Mouse (Mus musculus): ENCODE data around the gene Flywch2. TPM values are rescaled to one million over a fixed set of nuclear protein-coding genes. Genes with fewer than 3 reads are reported as not detected.

Gene Flywch2
- polyA plus RNA-seq, 1 experiment: 0.27 TPM

- Histone ChIP-seq H3ac (ENCODE audit: control insufficient read depth, insufficient read length, low read depth) (no peak overlapping the region), H3K27me3 (ENCODE audit: control insufficient read depth, insufficient read depth, insufficient read length) (no peaks in the 10 kb centered on the region), H3K36me3 (ENCODE audit: control insufficient read depth, insufficient read depth) (peaks cover 83% of the 10 kb centered on the region), H3K79me2 (ENCODE audit: control insufficient read depth, insufficient read depth) (peaks cover 74% of the 10 kb centered on the region), H3K4me3 (ENCODE audit: insufficient read depth, poor library complexity, severe bottlenecking) (no peak overlapping the region), H3K79me3 (ENCODE audit: low read depth) (peaks cover 40% of the 10 kb centered on the region)
- TF ChIP-seq MAX (IDR thresholded peaks at IDR 0.05) (no peak), USF1 (IDR thresholded peaks at IDR 0.05; ENCODE audit: low read depth) (no peak), CEBPB (IDR thresholded peaks at IDR 0.05; ENCODE audit: low read depth) (no peak), FOSL1 (IDR thresholded peaks at IDR 0.05; ENCODE audit: insufficient read depth, low read length, poor library complexity, severe bottlenecking) (no peak), MYOG (IDR thresholded peaks at IDR 0.05; ENCODE audit: control insufficient read depth, extremely low read depth, insufficient read length) (no peak), MYOD1 (IDR thresholded peaks at IDR 0.05; ENCODE audit: control insufficient read depth, insufficient read length, low read depth) (no peak), CTCF (IDR thresholded peaks at IDR 0.05; ENCODE audit: control insufficient read depth, insufficient read depth, insufficient read length) (no peak)
These were observed 37.7 kb upstream of the Flywch2 start for GRCm38 (mm10) chr17:23823614-23824013.

GRCm38 (mm10) chr17:23823018-23823417, 37.1 kb upstream of the Flywch2 start:
- Histone ChIP-seq H3K79me3 (ENCODE audit: low read depth) (peaks cover 41% of the 10 kb centered on the region), H3K4me3 (ENCODE audit: insufficient read depth, poor library complexity, severe bottlenecking) (no peak overlapping the region), H3K79me2 (ENCODE audit: control insufficient read depth, insufficient read depth) (peaks cover 74% of the 10 kb centered on the region), H3K36me3 (ENCODE audit: control insufficient read depth, insufficient read depth) (peaks cover 89% of the 10 kb centered on the region), H3K27me3 (ENCODE audit: control insufficient read depth, insufficient read depth, insufficient read length) (no peaks in the 10 kb centered on the region), H3ac (ENCODE audit: control insufficient read depth, insufficient read length, low read depth) (no peak overlapping the region)
- TF ChIP-seq CEBPB (IDR thresholded peaks at IDR 0.05; ENCODE audit: low read depth) (no peak), MYOD1 (IDR thresholded peaks at IDR 0.05; ENCODE audit: control insufficient read depth, insufficient read length, low read depth) (no peak), MYOG (IDR thresholded peaks at IDR 0.05; ENCODE audit: control insufficient read depth, extremely low read depth, insufficient read length) (no peak), MAX (IDR thresholded peaks at IDR 0.05) (no peak), FOSL1 (IDR thresholded peaks at IDR 0.05; ENCODE audit: insufficient read depth, low read length, poor library complexity, severe bottlenecking) (no peak), CTCF (IDR thresholded peaks at IDR 0.05; ENCODE audit: control insufficient read depth, insufficient read depth, insufficient read length) (no peak), USF1 (IDR thresholded peaks at IDR 0.05; ENCODE audit: low read depth) (no peak)

DNA sequence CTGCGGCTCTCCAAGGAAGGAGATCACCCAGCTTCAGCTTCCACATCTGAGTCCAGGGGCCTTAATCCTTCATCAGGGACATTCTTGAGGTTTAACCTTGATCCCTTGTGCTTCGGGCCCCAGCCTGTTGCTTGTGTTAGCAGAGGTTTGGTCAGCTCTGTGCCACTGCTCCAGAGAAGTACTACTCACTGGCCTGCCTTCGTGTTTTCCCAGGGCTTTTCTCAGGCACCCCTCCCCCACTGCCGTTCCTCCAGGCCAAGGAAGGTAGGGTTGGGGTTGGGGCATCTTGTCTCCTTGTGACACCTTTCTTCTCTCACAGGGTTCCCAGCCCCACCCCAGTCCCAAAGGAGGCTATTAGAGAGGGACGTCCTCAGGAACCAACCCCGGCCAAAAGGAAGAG, 36.2 kb upstream of the Flywch2 start:
- Histone ChIP-seq H3K79me3 (ENCODE audit: low read depth) (peaks cover 40% of the 10 kb centered on the region), H3ac (ENCODE audit: control insufficient read depth, insufficient read length, low read depth) (no peak overlapping the region), H3K36me3 (ENCODE audit: control insufficient read depth, insufficient read depth) (peaks cover 94% of the 10 kb centered on the region), H3K27me3 (ENCODE audit: control insufficient read depth, insufficient read depth, insufficient read length) (no peaks in the 10 kb centered on the region), H3K4me3 (ENCODE audit: insufficient read depth, poor library complexity, severe bottlenecking) (no peak overlapping the region), H3K79me2 (ENCODE audit: control insufficient read depth, insufficient read depth) (peaks cover 74% of the 10 kb centered on the region)
- TF ChIP-seq USF1 (IDR thresholded peaks at IDR 0.05; ENCODE audit: low read depth) (no peak), MAX (IDR thresholded peaks at IDR 0.05) (no peak), CEBPB (IDR thresholded peaks at IDR 0.05; ENCODE audit: low read depth) (no peak), CTCF (IDR thresholded peaks at IDR 0.05; ENCODE audit: control insufficient read depth, insufficient read depth, insufficient read length) (no peak), MYOD1 (IDR thresholded peaks at IDR 0.05; ENCODE audit: control insufficient read depth, insufficient read length, low read depth) (no peak), MYOG (IDR thresholded peaks at IDR 0.05; ENCODE audit: control insufficient read depth, extremely low read depth, insufficient read length) (no peak), FOSL1 (IDR thresholded peaks at IDR 0.05; ENCODE audit: insufficient read depth, low read length, poor library complexity, severe bottlenecking) (no peak)

GRCm38 (mm10) chr17:23820731-23821130, 34.9 kb upstream of the Flywch2 start:
- Histone ChIP-seq H3K36me3 (ENCODE audit: control insufficient read depth, insufficient read depth) (peaks cover 95% of the 10 kb centered on the region), H3K79me2 (ENCODE audit: control insufficient read depth, insufficient read depth) (peaks cover 76% of the 10 kb centered on the region), H3K27me3 (ENCODE audit: control insufficient read depth, insufficient read depth, insufficient read length) (no peaks in the 10 kb centered on the region), H3ac (ENCODE audit: control insufficient read depth, insufficient read length, low read depth) (no peak overlapping the region), H3K79me3 (ENCODE audit: low read depth) (peaks cover 52% of the 10 kb centered on the region), H3K4me3 (ENCODE audit: insufficient read depth, poor library complexity, severe bottlenecking) (no peak overlapping the region)
- no peak for TF ChIP-seq CEBPB (IDR thresholded peaks at IDR 0.05; ENCODE audit: low read depth)
- no peak for TF ChIP-seq MYOD1 (IDR thresholded peaks at IDR 0.05; ENCODE audit: control insufficient read depth, insufficient read length, low read depth)
- no peak for TF ChIP-seq CTCF (IDR thresholded peaks at IDR 0.05; ENCODE audit: control insufficient read depth, insufficient read depth, insufficient read length)

DNA sequence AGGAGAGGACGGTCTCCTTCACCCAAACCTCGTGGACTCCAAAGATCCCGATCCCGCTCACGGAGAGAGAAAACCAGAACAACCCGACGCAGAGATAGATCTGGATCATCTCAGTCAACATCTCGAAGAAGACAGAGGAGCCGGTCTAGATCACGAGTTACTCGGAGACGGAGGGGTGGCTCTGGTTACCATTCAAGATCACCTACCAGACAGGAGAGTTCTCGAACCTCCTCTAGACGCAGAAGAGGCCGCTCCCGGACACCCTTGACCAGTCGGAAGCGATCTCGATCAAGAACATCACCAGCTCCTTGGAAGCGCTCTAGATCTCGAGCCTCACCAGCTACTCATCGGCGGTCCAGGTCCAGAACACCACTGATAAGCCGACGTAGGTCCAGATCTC, 33.4 kb upstream of the Flywch2 start:
- H3K79me2 ChIP-seq (ENCODE audit: control insufficient read depth, insufficient read depth): peaks cover 91% of the 10 kb centered on the region
- H3K36me3 ChIP-seq (ENCODE audit: control insufficient read depth, insufficient read depth): peaks cover 97% of the 10 kb centered on the region
- H3K27me3 ChIP-seq (ENCODE audit: control insufficient read depth, insufficient read depth, insufficient read length): no peaks in the 10 kb centered on the region
- H3K79me3 ChIP-seq (ENCODE audit: low read depth): peaks cover 66% of the 10 kb centered on the region
- no peak overlapping the region for H3ac ChIP-seq (ENCODE audit: control insufficient read depth, insufficient read length, low read depth)
- no peak overlapping the region for H3K4me3 ChIP-seq (ENCODE audit: insufficient read depth, poor library complexity, severe bottlenecking)
- TF ChIP-seq CTCF (IDR thresholded peaks at IDR 0.05; ENCODE audit: control insufficient read depth, insufficient read depth, insufficient read length): no peak
- TF ChIP-seq MAX (IDR thresholded peaks at IDR 0.05): no peak
- TF ChIP-seq MYOD1 (IDR thresholded peaks at IDR 0.05; ENCODE audit: control insufficient read depth, insufficient read length, low read depth): no peak
- no peak for TF ChIP-seq CEBPB (IDR thresholded peaks at IDR 0.05; ENCODE audit: low read depth)
- TF ChIP-seq USF1 (IDR thresholded peaks at IDR 0.05; ENCODE audit: low read depth): no peak
- no peak for TF ChIP-seq MYOG (IDR thresholded peaks at IDR 0.05; ENCODE audit: control insufficient read depth, extremely low read depth, insufficient read length)
- no peak for TF ChIP-seq FOSL1 (IDR thresholded peaks at IDR 0.05; ENCODE audit: insufficient read depth, low read length, poor library complexity, severe bottlenecking)

DNA sequence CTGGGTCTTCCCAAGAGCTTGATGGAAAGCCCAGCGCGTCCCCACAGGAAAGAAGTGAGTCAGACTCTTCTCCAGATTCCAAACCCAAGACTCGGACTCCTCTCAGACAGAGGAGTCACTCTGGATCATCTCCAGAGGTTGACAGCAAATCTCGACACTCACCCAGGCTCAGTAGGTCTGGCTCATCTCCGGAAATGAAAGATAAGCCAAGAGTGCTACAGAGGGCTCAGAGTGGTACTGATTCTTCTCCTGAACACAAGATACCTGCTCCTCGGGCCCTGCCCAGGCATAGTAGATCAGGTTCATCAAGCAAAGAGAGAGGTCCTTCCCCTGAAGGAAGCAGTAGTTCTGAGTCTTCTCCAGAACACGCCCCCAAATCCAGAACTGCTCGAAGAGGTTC, 32.7 kb upstream of the Flywch2 start:
- Histone ChIP-seq H3K79me3 (ENCODE audit: low read depth) (peaks cover 73% of the 10 kb centered on the region), H3K27me3 (ENCODE audit: control insufficient read depth, insufficient read depth, insufficient read length) (no peaks in the 10 kb centered on the region), H3K4me3 (ENCODE audit: insufficient read depth, poor library complexity, severe bottlenecking) (no peak overlapping the region), H3ac (ENCODE audit: control insufficient read depth, insufficient read length, low read depth) (no peak overlapping the region), H3K79me2 (ENCODE audit: control insufficient read depth, insufficient read depth) (peaks cover 97% of the 10 kb centered on the region), H3K36me3 (ENCODE audit: control insufficient read depth, insufficient read depth) (peaks cover 97% of the 10 kb centered on the region)
- TF ChIP-seq CTCF (IDR thresholded peaks at IDR 0.05; ENCODE audit: control insufficient read depth, insufficient read depth, insufficient read length) (no peak), MAX (IDR thresholded peaks at IDR 0.05) (no peak), FOSL1 (IDR thresholded peaks at IDR 0.05; ENCODE audit: insufficient read depth, low read length, poor library complexity, severe bottlenecking) (no peak), MYOD1 (IDR thresholded peaks at IDR 0.05; ENCODE audit: control insufficient read depth, insufficient read length, low read depth) (no peak), MYOG (IDR thresholded peaks at IDR 0.05; ENCODE audit: control insufficient read depth, extremely low read depth, insufficient read length) (no peak), USF1 (IDR thresholded peaks at IDR 0.05; ENCODE audit: low read depth) (no peak), CEBPB (IDR thresholded peaks at IDR 0.05; ENCODE audit: low read depth) (no peak)
